Mouse (Mus musculus) heart, embryonic 13.5 days (tissue): Measurements from ENCODE around the gene Ttc26. TPM values are rescaled to one million over a fixed set of nuclear protein-coding genes. Genes with fewer than 3 reads are reported as not detected.

Experiments used
- ATAC-seq: fragments of 200-750 bp; cut with Nextera tagmentation; 2 replicates; pipeline ENCODE4 v1.8.0; 2017; ENCODE audit warnings: moderate TSS enrichment; ENCODE audit not compliant: insufficient number of reproducible peaks, low FRiP score, low TSS enrichment; ENCODE audit errors: extremely low read depth
- H3K27ac ChIP-seq: fragments of 300-500 bp; sonication (generic); replicated peaks from 2 replicates; pipeline ENCODE4 v1.5.1; 2015; ENCODE audit warnings: moderate library complexity, mild to moderate bottlenecking, inconsistent platforms
- H3K27me3 ChIP-seq: fragments of 300-500 bp; sonication (generic); replicated peaks from 2 replicates; pipeline ENCODE4 v1.6.1; 2015; ENCODE audit warnings: mild to moderate bottlenecking, inconsistent platforms
- H3K36me3 ChIP-seq: fragments of 300-500 bp; sonication (generic); 2 replicates; pipeline ENCODE4 v1.6.1; 2015; ENCODE audit warnings: mild to moderate bottlenecking, inconsistent platforms
- H3K4me1 ChIP-seq: fragments of 300-500 bp; sonication (generic); 2 replicates; pipeline ENCODE4 v1.6.1; 2015; ENCODE audit warnings: inconsistent platforms
- H3K4me2 ChIP-seq: fragments of 300-500 bp; sonication (generic); 2 replicates; pipeline ENCODE4 v1.6.1; 2015; ENCODE audit warnings: inconsistent platforms, mild to moderate bottlenecking, moderate library complexity
- H3K4me3 ChIP-seq: fragments of 300-500 bp; sonication (generic); 2 replicates; pipeline ENCODE4 v1.5.1; 2015; ENCODE audit warnings: moderate library complexity, mild to moderate bottlenecking, inconsistent platforms
- H3K9ac ChIP-seq: fragments of 300-500 bp; sonication (generic); 2 replicates; pipeline ENCODE4 v1.6.1; 2015; ENCODE audit warnings: inconsistent platforms, mild to moderate bottlenecking, moderate library complexity
- H3K9me3 ChIP-seq: fragments of 300-500 bp; sonication (generic); 2 replicates; pipeline ENCODE4 v1.6.1; 2016; ENCODE audit warnings: inconsistent platforms
- WGBS: fragments of 180-500 bp; shearing (Covaris S2); methylation state at CpG from one replicate; pipeline ENCODE4 v1.1.7; 2015; ENCODE audit warnings: mixed read lengths; 5-methylcytosine and 5-hydroxymethylcytosine counted together
- polyA plus RNA-seq: library from polyadenylated mRNA; unstranded; fragments of >200 nt; fragmentation: Nextera tagmentation; extraction: Ambion mirVana; gene quantifications from 2 replicates; pipeline ENCODE4 v1.2.1, GENCODE M21; 2015

The Ttc26 gene
- polyA plus RNA-seq, 1 experiment from 2014 or later = 2.9 TPM

DNA sequence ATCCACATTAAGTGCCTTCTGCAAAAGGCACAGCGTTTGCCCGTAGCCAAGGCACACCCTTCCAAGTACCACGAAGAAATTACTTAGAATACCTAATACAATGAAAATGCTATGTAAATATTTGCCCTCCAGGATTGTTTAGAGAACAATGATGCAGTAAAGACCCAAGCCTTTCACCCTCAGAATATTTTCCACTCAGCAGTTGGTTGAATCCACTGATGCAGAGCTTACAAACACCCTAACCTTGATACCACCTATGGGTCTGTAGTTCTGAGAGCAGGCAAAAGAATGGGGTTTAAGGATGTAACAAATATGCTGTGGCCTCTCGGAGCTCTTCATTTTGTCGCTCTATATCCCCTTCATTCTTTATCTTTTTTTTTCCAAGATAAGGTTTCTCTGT is 33.4 kb upstream of the Ttc26 start:
- WGBS = 61% methylated on average over 5 of the region's 5 CpGs
- no peak for ATAC-seq

DNA sequence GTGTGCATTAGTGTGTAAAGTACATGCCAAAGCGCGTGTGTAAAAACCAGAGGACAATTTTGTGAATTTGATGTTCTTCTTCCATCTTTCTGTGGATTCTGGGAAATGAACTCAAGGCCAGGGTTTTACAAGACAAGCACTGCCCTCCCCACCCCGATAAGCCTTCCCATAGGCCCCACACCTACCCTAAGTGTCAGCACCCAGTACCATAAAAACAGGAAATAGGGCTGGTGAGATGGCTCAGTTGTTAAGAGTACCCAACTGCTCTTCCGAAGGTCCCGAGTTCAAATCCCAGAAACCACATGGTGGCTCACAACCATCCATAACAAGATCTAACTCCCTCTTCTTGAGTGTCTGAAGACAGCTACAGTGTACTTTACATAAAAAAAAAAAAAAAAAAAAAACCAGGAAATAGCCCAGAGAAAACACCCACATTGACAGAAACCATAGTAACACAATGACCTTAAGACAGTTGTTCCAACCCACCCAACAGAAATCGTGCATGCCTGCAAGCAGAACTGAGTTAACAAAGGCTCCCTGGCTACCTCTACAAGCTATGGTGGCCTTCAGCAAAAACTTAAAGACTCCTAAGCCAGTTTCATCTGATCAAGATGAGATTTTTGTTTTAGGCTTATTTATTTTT is 32.3 kb upstream of the Ttc26 start:
- 90% methylated on average over 6 of the region's 6 CpGs for WGBS
- Histone ChIP-seq H3K36me3 (no peaks in the 10 kb centered on the region), H3K9ac (no peak overlapping the region), H3K4me1 (peaks cover 19% of the 10 kb centered on the region), H3K4me2 (peak overlapping the region; percentile 47), H3K4me3 (no peak overlapping the region; the same call in 1 of the 2 replicates), H3K27ac (no peak overlapping the region), H3K9me3 (no peaks in the 10 kb centered on the region), H3K27me3 (peaks cover 19% of the 10 kb centered on the region)
- no peak for ATAC-seq

More for the DNA sequence above, 33.4 kb upstream of the Ttc26 start:
- no peak overlapping the region for H3K27ac ChIP-seq
- peaks cover 19% of the 10 kb centered on the region for H3K4me1 ChIP-seq
- peak overlapping the region; percentile 58 for H3K4me2 ChIP-seq
- peaks cover 16% of the 10 kb centered on the region for H3K27me3 ChIP-seq
- peak overlapping the region; percentile 8; the same call in 1 of the 2 replicates for H3K4me3 ChIP-seq
- H3K9ac ChIP-seq = no peak overlapping the region
- no peaks in the 10 kb centered on the region for H3K36me3 ChIP-seq
- no peaks in the 10 kb centered on the region for H3K9me3 ChIP-seq

DNA sequence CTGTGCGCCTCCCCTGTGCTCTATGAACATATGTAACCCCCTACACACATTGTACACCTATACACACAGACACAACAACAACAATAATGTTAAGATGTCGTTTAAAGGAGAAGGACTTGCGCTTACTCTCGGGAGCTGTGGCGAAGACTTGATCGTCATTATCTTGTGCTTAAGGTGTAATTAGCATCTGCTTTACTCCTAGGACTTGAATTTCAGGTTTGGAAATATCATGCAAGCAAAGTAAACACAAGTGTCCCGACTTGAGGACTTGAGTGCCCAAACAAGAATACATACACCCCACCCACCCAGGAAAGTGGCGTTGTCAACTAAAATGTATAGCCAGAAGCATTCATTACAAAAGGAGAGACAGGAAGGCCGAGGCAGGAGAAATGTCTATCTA is 31.5 kb upstream of the Ttc26 start:
- H3K4me3 ChIP-seq = peak overlapping the region; percentile 21
- peaks cover 22% of the 10 kb centered on the region for H3K4me1 ChIP-seq
- H3K4me2 ChIP-seq = peak overlapping the region; percentile 47
- H3K9ac ChIP-seq = no peak overlapping the region
- H3K36me3 ChIP-seq = no peaks in the 10 kb centered on the region
- no peak overlapping the region for H3K27ac ChIP-seq
- WGBS = 73% methylated on average over 9 of the region's 9 CpGs
- H3K9me3 ChIP-seq = no peaks in the 10 kb centered on the region
- ATAC-seq = no peak
- H3K27me3 ChIP-seq = peaks cover 24% of the 10 kb centered on the region

DNA sequence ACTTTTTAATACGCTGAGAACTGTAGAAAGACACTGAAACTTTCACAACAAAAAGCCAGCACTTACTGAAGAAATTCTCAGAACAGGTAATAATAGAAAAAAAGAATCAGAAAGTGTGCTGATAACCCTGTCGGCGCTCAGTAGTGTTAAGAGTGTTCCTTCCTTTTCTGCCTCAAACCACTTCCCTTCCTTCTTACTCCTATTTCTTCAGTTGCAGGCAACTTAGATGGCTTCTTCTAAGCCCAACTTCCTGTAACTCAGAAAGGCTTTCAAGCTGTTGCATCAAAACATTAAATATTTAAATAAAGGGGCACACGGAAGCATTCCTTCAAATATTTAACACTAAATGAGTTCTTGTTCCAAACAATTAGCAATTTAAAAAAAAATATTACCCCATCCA is 29.3 kb upstream of the Ttc26 start:
- Histone ChIP-seq H3K9ac (no peak overlapping the region), H3K36me3 (no peaks in the 10 kb centered on the region), H3K27me3 (peaks cover 40% of the 10 kb centered on the region), H3K4me2 (peak overlapping the region; percentile 84), H3K9me3 (no peaks in the 10 kb centered on the region), H3K4me1 (peaks cover 21% of the 10 kb centered on the region), H3K4me3 (peak overlapping the region; percentile 66), H3K27ac (no peak overlapping the region)
- no peak for ATAC-seq
- WGBS = 52% methylated on average over 4 of the region's 4 CpGs

DNA sequence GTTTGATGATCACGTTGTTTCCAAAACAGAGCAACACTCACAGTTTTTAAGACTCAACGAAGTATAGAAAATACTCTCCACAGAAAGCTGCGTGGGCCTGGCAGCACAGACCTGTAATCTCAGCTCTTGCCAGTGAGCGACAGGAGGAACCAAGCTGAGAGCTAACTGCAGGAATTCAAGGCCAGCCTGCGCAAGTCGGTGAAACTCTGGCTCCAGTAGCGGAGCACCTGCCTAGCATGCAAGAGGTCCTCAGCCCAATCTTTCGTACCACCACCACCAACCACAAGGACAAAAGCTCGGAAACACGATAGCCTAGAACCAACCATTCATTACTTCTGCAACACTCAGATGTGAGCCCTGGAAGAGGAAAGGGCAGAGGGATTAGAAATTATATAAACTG is 28.8 kb upstream of the Ttc26 start:
- H3K4me1 ChIP-seq = peaks cover 21% of the 10 kb centered on the region
- H3K4me2 ChIP-seq = peak overlapping the region; percentile 84
- peak overlapping the region; percentile 84; the same call in 1 of the 2 replicates for H3K9ac ChIP-seq
- H3K4me3 ChIP-seq = peak overlapping the region; percentile 66
- H3K9me3 ChIP-seq = no peaks in the 10 kb centered on the region
- H3K36me3 ChIP-seq = no peaks in the 10 kb centered on the region
- H3K27me3 ChIP-seq = peaks cover 43% of the 10 kb centered on the region
- no peak for ATAC-seq
- H3K27ac ChIP-seq = no peak overlapping the region
- 22% methylated on average over 10 of the region's 10 CpGs for WGBS

DNA sequence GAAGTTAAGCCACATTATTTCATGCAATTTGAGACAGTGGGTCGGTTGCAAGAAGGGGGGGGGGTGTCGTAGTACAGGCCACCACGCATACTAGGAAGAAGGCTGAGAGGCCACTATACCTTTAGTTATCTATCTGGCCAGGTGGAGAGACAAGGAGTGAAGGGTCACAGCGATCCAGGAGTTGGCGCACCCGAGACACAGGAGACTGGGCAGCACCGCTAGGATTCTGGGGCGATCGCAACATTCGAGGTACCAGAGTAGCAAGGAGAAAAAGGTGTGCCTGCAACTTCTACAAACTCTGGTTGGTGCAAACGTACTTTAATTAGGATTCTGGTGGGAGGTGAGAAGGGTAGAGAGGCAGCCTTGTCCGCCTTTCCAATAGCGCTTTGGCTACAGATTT is 28.1 kb upstream of the Ttc26 start:
- no peaks in the 10 kb centered on the region for H3K9me3 ChIP-seq
- peaks cover 21% of the 10 kb centered on the region for H3K4me1 ChIP-seq
- peak overlapping the region; percentile 66; the same call in 1 of the 2 replicates for H3K27ac ChIP-seq
- peak overlapping the region; percentile 84 for H3K9ac ChIP-seq
- no peak for ATAC-seq
- peak overlapping the region; percentile 84 for H3K4me2 ChIP-seq
- WGBS = 8% methylated on average over 13 of the region's 13 CpGs
- peaks cover 46% of the 10 kb centered on the region for H3K27me3 ChIP-seq
- peak overlapping the region; percentile 66 for H3K4me3 ChIP-seq
- H3K36me3 ChIP-seq = no peaks in the 10 kb centered on the region

DNA sequence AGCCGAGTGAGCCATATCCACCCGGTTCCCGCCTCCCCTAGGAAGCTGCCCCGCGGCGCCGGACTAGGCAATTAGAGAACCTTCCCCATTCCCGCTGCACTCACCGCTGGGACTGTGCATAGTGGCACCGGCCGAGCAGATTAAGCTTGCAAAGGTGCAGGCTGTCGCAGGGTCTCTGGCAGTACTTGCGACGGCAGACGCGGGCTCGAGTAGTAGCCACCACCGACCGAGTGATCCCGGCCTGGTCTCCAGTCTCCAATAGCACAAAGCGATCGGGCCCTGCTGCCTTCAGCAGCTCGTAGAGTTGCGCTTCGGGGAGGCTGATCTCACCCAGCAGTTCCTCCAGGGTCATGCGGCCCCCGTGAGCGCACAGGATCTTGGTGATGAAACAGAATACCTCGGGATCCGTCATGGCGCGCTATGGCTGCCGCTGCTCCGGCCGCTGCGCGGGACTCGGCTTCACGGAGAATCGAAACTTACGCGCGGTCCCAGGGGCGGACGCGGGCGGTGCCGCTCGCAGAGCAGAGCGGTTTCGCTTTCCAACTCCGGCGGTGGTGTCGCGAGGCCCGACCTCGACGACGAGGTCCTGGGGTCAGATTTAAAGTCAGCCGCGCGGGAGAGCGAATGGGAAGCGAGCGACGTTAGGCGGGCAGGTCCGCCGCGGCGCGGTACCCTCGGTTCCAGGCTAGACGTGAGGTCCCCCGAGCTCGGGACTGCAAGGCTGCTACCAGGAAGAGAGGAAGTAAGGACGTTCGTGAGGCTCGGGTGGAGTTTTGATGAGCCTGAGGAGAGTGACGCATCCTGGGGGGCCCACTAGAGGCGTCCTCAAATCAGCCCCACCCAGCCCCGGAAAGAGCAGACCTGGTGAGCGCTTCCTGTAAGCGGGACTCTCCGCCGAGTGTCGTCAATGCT is 27.2 kb upstream of the Ttc26 start, which contains the start of gene Zc3hav1:
TSS of gene Zc3hav1 (minus strand) at position 793 of the 912 bp plus-strand sequence.
- ATAC-seq = peak; percentile 82
- WGBS = under 1% methylated on average over 87 of the region's 87 CpGs
- H3K4me1 ChIP-seq = peaks cover 21% of the 10 kb centered on the region
- H3K27me3 ChIP-seq = peaks cover 49% of the 10 kb centered on the region
- H3K27ac ChIP-seq = peak within 1 kb of the TSS; percentile 66
- H3K9me3 ChIP-seq = no peaks in the 10 kb centered on the region
- peak within 1 kb of the TSS; percentile 84 for H3K9ac ChIP-seq
- H3K4me3 ChIP-seq = peak within 1 kb of the TSS; percentile 66
- H3K36me3 ChIP-seq = no peaks in the 10 kb centered on the region
- peak within 1 kb of the TSS; percentile 84 for H3K4me2 ChIP-seq

DNA sequence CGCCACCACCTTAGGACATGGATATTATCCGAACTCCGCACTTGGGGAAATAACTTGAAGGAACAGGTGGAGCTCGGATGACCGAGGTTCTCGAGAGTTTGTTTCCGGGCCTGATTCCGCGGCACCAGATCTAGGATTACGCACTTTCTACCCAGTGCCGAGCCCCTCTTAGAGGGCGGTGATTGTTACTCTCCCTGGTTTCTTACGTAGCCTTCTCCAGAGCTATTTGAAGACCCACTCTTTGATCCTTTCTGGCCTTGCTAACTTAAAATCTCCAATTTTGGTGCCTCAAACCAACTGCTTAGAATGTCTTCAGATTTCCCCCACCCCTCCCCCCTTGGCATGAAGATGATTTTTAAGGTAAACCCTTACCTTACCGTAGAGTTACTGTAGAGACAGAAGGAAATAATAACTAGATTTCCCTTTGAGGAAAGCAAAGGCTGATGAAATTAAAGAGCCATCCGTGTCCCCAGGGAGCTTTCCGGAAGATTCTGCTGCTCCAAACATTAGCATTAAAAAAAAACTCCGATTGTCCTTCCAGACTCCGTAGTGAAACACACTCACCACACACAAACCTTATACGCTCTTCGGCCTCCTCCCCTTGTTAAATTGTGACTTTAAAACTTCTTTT is 26.4 kb upstream of the Ttc26 start:
- WGBS = 4% methylated on average over 20 of the region's 20 CpGs

DNA sequence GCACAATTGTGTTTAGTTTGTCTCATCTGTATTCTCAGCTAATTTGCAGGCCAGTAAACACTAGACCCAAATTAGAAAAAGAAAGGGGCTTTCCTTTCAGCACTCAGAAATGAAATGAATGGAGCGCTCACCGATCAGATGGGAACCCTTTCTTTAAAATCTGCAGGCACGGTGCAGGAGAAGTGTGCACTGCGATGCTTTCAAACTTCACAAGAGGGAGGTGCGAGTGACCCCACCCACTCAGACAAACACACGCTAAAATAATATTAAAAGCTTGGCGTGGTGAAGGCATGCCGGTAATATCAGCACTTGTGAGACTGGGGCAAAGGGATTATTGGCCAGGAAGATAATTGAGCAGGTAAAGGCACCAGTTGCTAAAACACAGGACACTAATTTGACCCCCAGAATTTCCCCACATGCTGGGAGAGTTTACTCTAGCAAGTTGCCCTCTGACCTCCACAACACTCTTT is 25.9 kb upstream of the Ttc26 start:
- Histone ChIP-seq H3K36me3 (no peaks in the 10 kb centered on the region), H3K4me3 (peak overlapping the region; percentile 66), H3K27me3 (peaks cover 49% of the 10 kb centered on the region), H3K4me1 (peaks cover 16% of the 10 kb centered on the region), H3K9ac (peak overlapping the region; percentile 84; the same call in 1 of the 2 replicates), H3K9me3 (no peaks in the 10 kb centered on the region), H3K27ac (no peak overlapping the region), H3K4me2 (peak overlapping the region; percentile 84)
- WGBS = 8% methylated on average over 8 of the region's 8 CpGs
- ATAC-seq = no peak

More for the DNA sequence above, 26.4 kb upstream of the Ttc26 start:
- no peak for ATAC-seq
- Histone ChIP-seq H3K27me3 (peaks cover 49% of the 10 kb centered on the region), H3K9ac (peak overlapping the region; percentile 84), H3K4me2 (peak overlapping the region; percentile 84), H3K36me3 (no peaks in the 10 kb centered on the region), H3K4me3 (peak overlapping the region; percentile 66), H3K27ac (peak overlapping the region; percentile 66), H3K9me3 (no peaks in the 10 kb centered on the region), H3K4me1 (peaks cover 16% of the 10 kb centered on the region)

DNA sequence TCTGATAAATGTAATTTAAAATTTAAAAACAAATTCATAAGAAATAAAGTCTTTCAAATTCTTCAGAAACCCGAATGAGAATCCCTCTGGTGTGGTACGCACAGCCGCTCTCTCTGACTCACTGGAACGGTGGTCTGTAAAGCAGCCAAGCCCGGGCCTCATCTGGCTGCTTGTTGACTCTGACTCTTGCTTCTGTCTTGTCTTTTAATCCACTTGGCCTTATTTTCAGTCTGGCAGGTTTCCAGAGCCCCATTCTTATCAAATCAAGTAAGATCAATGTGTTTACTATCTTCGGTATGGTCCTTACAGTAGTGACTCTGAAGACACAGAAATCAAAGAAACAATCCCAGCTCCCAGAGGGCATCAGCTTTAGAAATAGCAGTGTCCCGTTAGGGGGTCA is 25.4 kb upstream of the Ttc26 start:
- no peak overlapping the region for H3K27ac ChIP-seq
- peaks cover 16% of the 10 kb centered on the region for H3K4me1 ChIP-seq
- no peak overlapping the region for H3K4me3 ChIP-seq
- H3K4me2 ChIP-seq = peak overlapping the region; percentile 84
- H3K9ac ChIP-seq = no peak overlapping the region
- H3K36me3 ChIP-seq = no peaks in the 10 kb centered on the region
- 26% methylated on average over 7 of the region's 7 CpGs for WGBS
- ATAC-seq = no peak
- H3K27me3 ChIP-seq = peaks cover 49% of the 10 kb centered on the region
- no peaks in the 10 kb centered on the region for H3K9me3 ChIP-seq
